Mouse (Mus musculus) cortical plate, adult 2 months (tissue): Measurements from ENCODE around the gene Haus8. TPM values are rescaled to one million over a fixed set of nuclear protein-coding genes. Genes with fewer than 3 reads are reported as not detected.
"Not testable (repeated sequence)": the region's sequence is repeated elsewhere in the genome, so short reads cannot be mapped to it uniquely, and the experiment has no call there.

Experiments
- H3K27ac ChIP-seq: fragments of 200-500 bp; 2 replicates; pipeline ENCODE4 v1.5.1; 2012; ENCODE audit warnings: low read length, control low read depth, inconsistent platforms; ENCODE audit not compliant: insufficient read depth
- H3K4me1 ChIP-seq: fragments of 200-500 bp; 2 replicates; pipeline ENCODE4 v1.6.1; 2011; ENCODE audit warnings: low read length; ENCODE audit not compliant: control insufficient read depth, insufficient read depth
- H3K4me3 ChIP-seq: fragments of 200-500 bp; 2 replicates; pipeline ENCODE4 v1.5.1; 2011; ENCODE audit warnings: mild to moderate bottlenecking, low read length, control low read depth; ENCODE audit not compliant: insufficient read depth
- CTCF ChIP-seq: fragments of 200-500 bp; IDR thresholded peaks from 2 replicates; pipeline ENCODE4 v1.5.1; 2011; ENCODE audit warnings: mild to moderate bottlenecking, control low read depth, low read length; ENCODE audit not compliant: insufficient read depth; ENCODE audit errors: extremely low read depth
- POLR2A ChIP-seq: fragments of 200-500 bp; IDR thresholded peaks from 2 replicates; pipeline ENCODE4 v1.6.1; 2011; ENCODE audit warnings: mild to moderate bottlenecking, low read length, control low read depth; ENCODE audit not compliant: insufficient read depth; ENCODE audit errors: extremely low read depth
- polyA plus RNA-seq: library from polyadenylated mRNA; depleted of rRNA; stranded (reverse); fragments of >200 nt; gene quantifications from 2 replicates; pipeline ENCODE4 v1.2.3, GENCODE M21; 2012

The Haus8 gene
- polyA plus RNA-seq, 1 experiment: 10.3 TPM

- peaks cover 3% of the 10 kb centered on the region for H3K4me1 ChIP-seq
- no peak overlapping the region for H3K4me3 ChIP-seq
- H3K27ac ChIP-seq: no peak overlapping the region
- TF ChIP-seq CTCF: no peak
- TF ChIP-seq POLR2A: no peak
Measured at GRCm38 (mm10) chr8:71288441-71288949, 15.8 kb upstream of the Haus8 start.

GRCm38 (mm10) chr8:71286223-71286622 is 13.5 kb upstream of the Haus8 start:
- H3K27ac ChIP-seq, H3K4me3 ChIP-seq: not testable (repeated sequence)
- H3K4me1 ChIP-seq: peaks cover 11% of the 10 kb centered on the region

GRCm38 (mm10) chr8:71282621-71283020 is 9.9 kb upstream of the Haus8 start:
- Histone ChIP-seq H3K4me3 (no peak overlapping the region), H3K27ac (no peak overlapping the region), H3K4me1 (peaks cover 8% of the 10 kb centered on the region)
- TF ChIP-seq POLR2A: no peak
- TF ChIP-seq CTCF: no peak

GRCm38 (mm10) chr8:71281731-71282130 is 9.0 kb upstream of the Haus8 start:
- H3K4me3 ChIP-seq, H3K27ac ChIP-seq, H3K4me1 ChIP-seq: not testable (repeated sequence)

GRCm38 (mm10) chr8:71279409-71279808 is 6.7 kb upstream of the Haus8 start:
- not testable (repeated sequence) for H3K4me3 ChIP-seq, H3K27ac ChIP-seq
- H3K4me1 ChIP-seq: peaks cover 13% of the 10 kb centered on the region

GRCm38 (mm10) chr8:71276166-71276565 is 3.4 kb upstream of the Haus8 start:
- no peak overlapping the region for H3K4me3 ChIP-seq
- H3K27ac ChIP-seq: no peak overlapping the region
- H3K4me1 ChIP-seq: peaks cover 7% of the 10 kb centered on the region
- TF ChIP-seq POLR2A (no peak), CTCF (no peak)

GRCm38 (mm10) chr8:71274478-71274877 is 1.7 kb upstream of the Haus8 start:
- TF ChIP-seq POLR2A (no peak), CTCF (no peak)
- H3K27ac ChIP-seq: no peak overlapping the region
- no peak overlapping the region for H3K4me3 ChIP-seq
- H3K4me1 ChIP-seq: peaks cover 7% of the 10 kb centered on the region

GRCm38 (mm10) chr8:71273151-71273510 is 397 bp upstream of the Haus8 start:
- peak overlapping the region; percentile 40 for H3K4me3 ChIP-seq
- peaks cover 7% of the 10 kb centered on the region for H3K4me1 ChIP-seq
- TF ChIP-seq POLR2A: no peak
- no peak for TF ChIP-seq CTCF
- no peak overlapping the region for H3K27ac ChIP-seq

- H3K4me1 ChIP-seq: peaks cover 7% of the 10 kb centered on the region
- H3K27ac ChIP-seq: no peak overlapping the region
- H3K4me3 ChIP-seq: peak overlapping the region; percentile 40; the same call in 1 of the 2 replicates
- TF ChIP-seq CTCF (no peak), POLR2A (no peak)
Measured at GRCm38 (mm10) chr8:71271630-71272029, 1.1 kb downstream of the Haus8 start.

GRCm38 (mm10) chr8:71268286-71268685 is 4.4 kb downstream of the Haus8 start:
- H3K4me3 ChIP-seq, H3K4me1 ChIP-seq, H3K27ac ChIP-seq: not testable (repeated sequence)

- Histone ChIP-seq H3K4me3 (no peak overlapping the region), H3K27ac (no peak overlapping the region), H3K4me1 (no peaks in the 10 kb centered on the region)
- no peak for TF ChIP-seq POLR2A
- no peak for TF ChIP-seq CTCF
Measured at GRCm38 (mm10) chr8:71267690-71268089, 5.0 kb downstream of the Haus8 start.
